Comparison of ENCODE assay signal across 31 mouse cellular contexts in genomic region chr6:121096862-121097261, GRCm38 (mm10). TPM values are rescaled to one million over a fixed set of nuclear protein-coding genes. Genes with fewer than 3 reads are reported as not detected.
DNase-seq lines count a peak whose midpoint lies in the region; ATAC-seq and TF ChIP-seq lines count a peak whose summit lies in the region.
"Had no signal": no experiment of that assay in that cellular context is flagged by ENCODE, and none has a peak within 500 bp of the region (broad histone marks: within the 10 kb centered on the region; RNA-seq: fewer than 3 reads in every experiment).

No protein-coding gene starts in this region.

- peak; percentile 57 for DNase-seq in gastrocnemius, adult 2 months
- DNase-seq in gastrocnemius, postnatal 4 days (ENCODE audit: low spot score in 2 of 2) = no peak
- no peak for DNase-seq in liver, adult 2 months (ENCODE audit: extremely low read depth, low read depth, low spot score)
- no peak for DNase-seq in liver
- no peak for DNase-seq in left cerebral cortex, postnatal 10 days (ENCODE audit: extremely low spot score in 1 of 2, low spot score in 2 of 2)
- DNase-seq in spleen, adult 12 weeks (ENCODE audit: low spot score) = no peak
- no peak for DNase-seq in stomach, postnatal 0 days (ENCODE audit: low spot score)
- DNase-seq: adrenal gland, postnatal 10 days; cerebellum, adult 11 months; cerebellum, adult 9-10 months; cerebellum, postnatal 36 days; gastrocnemius, postnatal 25 days; heart, postnatal 10 days; kidney, adult 18-20 months; kidney, postnatal 25 days; left cerebral cortex, postnatal 4 days; lung, postnatal 36 days; midbrain, embryonic 14.5 days; retina, postnatal 1 day; right cerebral cortex, postnatal 25 days; thymus, adult 2 months; thymus, postnatal 36 days had no signal

- H3K27me3 ChIP-seq in liver, adult 2 months (ENCODE audit: control insufficient read depth, insufficient read depth, low read length) = no peaks in the 10 kb centered on the region
- no peaks in the 10 kb centered on the region for H3K27me3 ChIP-seq in liver, embryonic 15.5 days
- no peaks in the 10 kb centered on the region for H3K27me3 ChIP-seq in stomach, postnatal 0 days (ENCODE audit: control insufficient read depth, insufficient read depth, low read length)
- H3K27me3 ChIP-seq: CH12.LX; embryonic facial prominence, embryonic 12.5 days; kidney, embryonic 15.5 days; megakaryocyte, embryonic 14.5 days; neural tube, embryonic 15.5 days; Patski had no signal

- H3K27ac ChIP-seq in gastrocnemius, adult 2 months = 0 out of 2 replicates have a peak overlapping the region, but pooled peaks have one; percentile 28
- H3K27ac ChIP-seq in liver, adult 2 months (replicated peaks; ENCODE audit: insufficient read depth, low read depth, low read length) = peak overlapping the region; percentile 71
- H3K27ac ChIP-seq in liver, embryonic 15.5 days (replicated peaks) = peak overlapping the region; percentile 91
- H3K27ac ChIP-seq in stomach, postnatal 0 days (replicated peaks) = no peak overlapping the region
- H3K27ac ChIP-seq: embryonic facial prominence, embryonic 12.5 days; kidney, embryonic 15.5 days; neural tube, embryonic 15.5 days had no signal

- no peak overlapping the region for H3K4me2 ChIP-seq in liver, embryonic 15.5 days
- H3K4me2 ChIP-seq in stomach, postnatal 0 days (replicated peaks; ENCODE audit: low read depth) = no peak overlapping the region
- H3K4me2 ChIP-seq: embryonic facial prominence, embryonic 12.5 days; kidney, embryonic 15.5 days; neural tube, embryonic 15.5 days had no signal

- no peak for ATAC-seq in liver, embryonic 15.5 days (ENCODE audit: insufficient read depth)
- ATAC-seq in stomach, postnatal 0 days (ENCODE audit: low FRiP score, low TSS enrichment) = no peak
- ATAC-seq: forebrain, embryonic 14.5 days; hindbrain, embryonic 16.5 days; Patski had no signal

- TF ChIP-seq CTCF in gastrocnemius, adult 2 months (IDR thresholded peaks at IDR 0.05) = no peak
- TF ChIP-seq CTCF in liver, adult 2 months (IDR thresholded peaks at IDR 0.05; ENCODE audit: low read depth, low read length) = no peak
- no peak for TF ChIP-seq CTCF in stomach, postnatal 0 days (IDR thresholded peaks at IDR 0.05; ENCODE audit: low read depth)

- H3K4me3 ChIP-seq in gastrocnemius, adult 2 months = no peak overlapping the region
- H3K4me3 ChIP-seq in liver, adult 2 months (ENCODE audit: insufficient read depth, low read depth, low read length) = no peak overlapping the region
- H3K4me3 ChIP-seq in liver, embryonic 15.5 days (replicated peaks) = no peak overlapping the region
- no peak overlapping the region for H3K4me3 ChIP-seq in stomach, postnatal 0 days (ENCODE audit: low read depth, low read length)
- H3K4me3 ChIP-seq: embryonic facial prominence, embryonic 12.5 days; kidney, embryonic 15.5 days; megakaryocyte, embryonic 14.5 days; neural tube, embryonic 15.5 days had no signal

- TF ChIP-seq EP300 in stomach, postnatal 0 days (optimal IDR thresholded peaks at IDR 0.05) = no peak

- no peak overlapping the region for H3K9ac ChIP-seq in liver, adult 2 months (ENCODE audit: low read depth, low read length)
- H3K9ac ChIP-seq in liver, embryonic 15.5 days = no peak overlapping the region
- H3K9ac ChIP-seq in stomach, postnatal 0 days (ENCODE audit: low read length) = no peak overlapping the region
- H3K9ac ChIP-seq: embryonic facial prominence, embryonic 12.5 days; kidney, embryonic 15.5 days; neural tube, embryonic 15.5 days had no signal

- H3K4me1 ChIP-seq in liver, adult 2 months (ENCODE audit: control insufficient read depth, insufficient read depth, low read length) = peaks cover 34% of the 10 kb centered on the region
- peaks cover 100% of the 10 kb centered on the region for H3K4me1 ChIP-seq in liver, embryonic 15.5 days (replicated peaks)
- no peaks in the 10 kb centered on the region for H3K4me1 ChIP-seq in stomach, postnatal 0 days (replicated peaks; ENCODE audit: control insufficient read depth, insufficient read depth)

- no peak for TF ChIP-seq POLR2A in liver, adult 2 months (IDR thresholded peaks at IDR 0.05; ENCODE audit: extremely low read depth, insufficient read depth, low read length)

- intact Hi-C loops in gastrocnemius, adult 2 months (cut with DNase I) = no loop called here
- intact Hi-C loops in left cerebral cortex, postnatal 10 days (cut with DNase I) = no loop called here

- 36% methylated on average over 8 of the region's 8 CpGs for WGBS in liver, adult 2 months
- WGBS in liver, embryonic 15.5 days (ENCODE audit: insufficient replicate concordance) = 73% methylated on average over 8 of the region's 8 CpGs
- WGBS in stomach, postnatal 0 days = 91% methylated on average over 8 of the region's 8 CpGs

- H3K79me2 ChIP-seq in liver, adult 2 months (ENCODE audit: control insufficient read depth, insufficient read depth, low read length) = peaks cover 49% of the 10 kb centered on the region

- no peaks in the 10 kb centered on the region for H3K36me3 ChIP-seq in liver, adult 2 months (ENCODE audit: control insufficient read depth, insufficient read depth, low read length)
- H3K36me3 ChIP-seq in liver, embryonic 15.5 days (replicated peaks) = peaks cover 15% of the 10 kb centered on the region
- no peaks in the 10 kb centered on the region for H3K36me3 ChIP-seq in stomach, postnatal 0 days (ENCODE audit: control insufficient read depth, insufficient read depth, low read length)
- H3K36me3 ChIP-seq: embryonic facial prominence, embryonic 12.5 days; kidney, embryonic 15.5 days had no signal

- H3K9me3 ChIP-seq in liver, embryonic 15.5 days (replicated peaks) = no peaks in the 10 kb centered on the region
- H3K9me3 ChIP-seq in stomach, postnatal 0 days (ENCODE audit: control insufficient read depth, low read length) = no peaks in the 10 kb centered on the region
- H3K9me3 ChIP-seq: embryonic facial prominence, embryonic 12.5 days; kidney, embryonic 15.5 days; megakaryocyte, embryonic 14.5 days; neural tube, embryonic 15.5 days had no signal

RNA-seq across cellular contexts. Expression of gene Mical3, which starts 33.9 kb away (rescaled TPM):
- total RNA-seq in gastrocnemius, adult 2 months (2021) = 10 to 100 TPM; 53.3 to 71.9 TPM
- 100 to 1,000 TPM in 1 of 2 experiments, 10 to 100 TPM in 1; 99.9 to 103 TPM for total RNA-seq in gastrocnemius, postnatal 4 days (2021)
- total RNA-seq in liver, adult 2 months (2014; rRNA removed) = 5.8 and 9.0 TPM in 2 replicates
- 7.9 and 8.8 TPM in 2 replicates for polyA plus RNA-seq in liver, adult 2 months (2012; rRNA removed)
- polyA plus RNA-seq in liver, embryonic 15.5 days (2015; fragmentation: Nextera tagmentation; extraction: Ambion mirVana) = 8.7 and 11.5 TPM in 2 replicates
- total RNA-seq in left cerebral cortex, postnatal 10 days (2021) = 100 to 1,000 TPM; 110 to 111 TPM
- 4.1 and 4.5 TPM in 2 replicates for polyA plus RNA-seq in stomach, postnatal 0 days (2015; fragmentation: Nextera tagmentation; extraction: Ambion mirVana)
